Mouse (Mus musculus) MEL (cell line): Measurements from ENCODE around the gene Oas1c.

Experiments used
- CTCF ChIP-seq, 3 experiments: IDR thresholded peaks in 2 of 3; conservative IDR thresholded peaks in 1 of 3; 2 replicates each; pipeline ENCODE4 v1.5.1; 2011 to 2012; ENCODE audit warnings: low read length in 3 of 3, low read depth in 2 of 3, mild to moderate bottlenecking in 2 of 3, improper control_type of control experiment in 1 of 3, inconsistent platforms in 1 of 3, mixed read lengths in 1 of 3, moderate library complexity in 1 of 3; ENCODE audit not compliant: control insufficient read depth in 1 of 3, insufficient read depth in 1 of 3, poor library complexity in 1 of 3, severe bottlenecking in 1 of 3
- ELF1 ChIP-seq: IDR thresholded peaks from 2 replicates; pipeline ENCODE4 v1.6.1; 2014; ENCODE audit warnings: low read depth, mild to moderate bottlenecking, inconsistent platforms, low read length, improper control_type of control experiment, moderate library complexity
- EP300 ChIP-seq, 2 experiments: IDR thresholded peaks; 2 replicates each; pipeline ENCODE4 v1.6.1; 2011; ENCODE audit warnings: improper control_type of control experiment in 2 of 2, low read length in 2 of 2, low read depth in 1 of 2, mild to moderate bottlenecking in 1 of 2
- GATA1 ChIP-seq: IDR thresholded peaks from 2 replicates; pipeline ENCODE4 v1.6.1; 2011; ENCODE audit warnings: low read depth, low read length, improper control_type of control experiment
- HCFC1 ChIP-seq: IDR thresholded peaks from 2 replicates; pipeline ENCODE4 v1.6.1; 2012; ENCODE audit warnings: low read depth, mild to moderate bottlenecking, inconsistent platforms, low read length, improper control_type of control experiment, moderate library complexity
- MAFK ChIP-seq: IDR thresholded peaks from 2 replicates; pipeline ENCODE4 v1.6.1; 2011; ENCODE audit warnings: low read depth, mild to moderate bottlenecking, low read length, improper control_type of control experiment, borderline replicate concordance
- MEF2A ChIP-seq: IDR thresholded peaks from 2 replicates; pipeline ENCODE4 v1.6.1; 2014; ENCODE audit warnings: low read depth, mild to moderate bottlenecking, inconsistent platforms, low read length, improper control_type of control experiment; ENCODE audit not compliant: poor library complexity, insufficient replicate concordance, severe bottlenecking; ENCODE audit errors: extremely low read depth
- MYC ChIP-seq: IDR thresholded peaks from 2 replicates; pipeline ENCODE4 v1.6.1; 2011; ENCODE audit warnings: low read depth, mild to moderate bottlenecking, low read length, improper control_type of control experiment, moderate library complexity
- NELFE ChIP-seq: IDR thresholded peaks from 2 replicates; pipeline ENCODE4 v1.6.1; 2011; ENCODE audit warnings: low read depth, low read length, improper control_type of control experiment
- NRF1 ChIP-seq: IDR thresholded peaks from 2 replicates; pipeline ENCODE4 v1.6.1; 2014; ENCODE audit warnings: low read depth, mild to moderate bottlenecking, inconsistent platforms, low read length, improper control_type of control experiment, moderate library complexity; ENCODE audit not compliant: poor library complexity, insufficient read depth, severe bottlenecking
- POLR2A ChIP-seq, 2 experiments: IDR thresholded peaks; 2 replicates each; pipeline ENCODE4 v1.6.1; 2011 to 2012; ENCODE audit warnings: low read length in 2 of 2, mild to moderate bottlenecking in 2 of 2, control low read depth in 1 of 2, improper control_type of control experiment in 1 of 2, low read depth in 1 of 2, moderate library complexity in 1 of 2; ENCODE audit not compliant: control insufficient read depth in 1 of 2, insufficient read depth in 1 of 2, poor library complexity in 1 of 2
- RAD21 ChIP-seq: IDR thresholded peaks from 2 replicates; pipeline ENCODE4 v1.6.1; 2011; ENCODE audit warnings: mild to moderate bottlenecking, low read depth, low read length, improper control_type of control experiment
- TCF12 ChIP-seq: IDR thresholded peaks from 2 replicates; pipeline ENCODE4 v1.6.1; 2014; ENCODE audit warnings: low read depth, mild to moderate bottlenecking, inconsistent platforms, low read length, improper control_type of control experiment, moderate library complexity
- UBTF ChIP-seq: IDR thresholded peaks from 2 replicates; pipeline ENCODE4 v1.6.1; 2012; ENCODE audit warnings: low read depth, mild to moderate bottlenecking, inconsistent platforms, low read length, improper control_type of control experiment, moderate library complexity, borderline replicate concordance; ENCODE audit not compliant: insufficient read depth

GRCm38 (mm10) chr5:120778941-120779340, 33.4 kb downstream of the Oas1c start:
- no peak for TF ChIP-seq CTCF (IDR thresholded peaks at IDR 0.05 in 2 of 3, conservative IDR thresholded peaks at IDR 0.05 in 1 of 3; ENCODE audit: control insufficient read depth in 1 of 3, insufficient read depth in 1 of 3, low read depth in 2 of 3, low read length in 3 of 3, poor library complexity in 1 of 3, severe bottlenecking in 1 of 3)
- no peak for TF ChIP-seq NELFE
- no peak for TF ChIP-seq TCF12
- no peak for TF ChIP-seq POLR2A (IDR thresholded peaks at IDR 0.05; ENCODE audit: control insufficient read depth in 1 of 2, insufficient read depth in 1 of 2, low read depth in 1 of 2, low read length in 2 of 2, poor library complexity in 1 of 2)
- no peak for TF ChIP-seq HCFC1
- no peak for TF ChIP-seq RAD21
- no peak for TF ChIP-seq GATA1
- TF ChIP-seq EP300 (IDR thresholded peaks at IDR 0.05; ENCODE audit: low read depth in 1 of 2, low read length in 2 of 2): no peak; a peak in 1 of 4 replicates
- TF ChIP-seq MAFK: no peak
- TF ChIP-seq ELF1: no peak
- TF ChIP-seq UBTF: no peak
- no peak for TF ChIP-seq MYC
- TF ChIP-seq NRF1: no peak
- TF ChIP-seq MEF2A: no peak
